Mouse (Mus musculus) gastrocnemius, adult 2 months (tissue): ENCODE data around the gene Crkl. TPM values are rescaled to one million over a fixed set of nuclear protein-coding genes. Genes with fewer than 3 reads are reported as not detected.

Source experiments
- DNase-seq: peaks from one replicate; pipeline ENCODE4 v3.0.0; 2022
- H3K27ac ChIP-seq: fragments of 200-600 bp; 2 replicates; pipeline ENCODE4 v1.8.1; 2022; ENCODE audit warnings: mild to moderate bottlenecking
- H3K4me3 ChIP-seq: fragments of 200-600 bp; 2 replicates; pipeline ENCODE4 v1.8.1; 2022; ENCODE audit warnings: mild to moderate bottlenecking, moderate library complexity
- CTCF ChIP-seq: fragments of 200-600 bp; IDR thresholded peaks from 2 replicates; pipeline ENCODE4 v1.8.1; 2022; ENCODE audit warnings: antibody characterized with exemption, mild to moderate bottlenecking, moderate library complexity
- intact Hi-C: fragments of 180-260 bp; cut with DNase I; formaldehyde crosslinking; loops from one replicate; pipeline ENCODE4 v1.15.1; 2025
- long read RNA-seq, 2 experiments: library from polyadenylated mRNA; stranded (forward); transcript quantifications; one replicate each; pipeline ENCODE4 v2.0.0; 2021
- total RNA-seq, 2 experiments: library from RNA; stranded (reverse); gene quantifications; 2 replicates each; pipeline ENCODE4 v1.2.3; 2021

Crkl gene
- total RNA-seq, result 10 to 100 TPM; 21.6 to 28.3 TPM
- long read RNA-seq, experiment 1, full-length matches to known transcripts, result 39 of 45 reads
- long read RNA-seq, experiment 1, partial matches to known transcripts, result 5 of 45 reads
- long read RNA-seq, experiment 1, other reads (novel, unspliced or antisense), result 1 of 45 reads
- long read RNA-seq, experiment 2, full-length matches to known transcripts, result 30 of 32 reads
- long read RNA-seq, experiment 2, partial matches to known transcripts, result 0 of 32 reads
- long read RNA-seq, experiment 2, other reads (novel, unspliced or antisense), result 2 of 32 reads

- Histone ChIP-seq H3K27ac (peak within 1 kb of the TSS; percentile 94), H3K4me3 (peak within 1 kb of the TSS; percentile 75)
- intact Hi-C loops, result no loop called here
- no peak for TF ChIP-seq CTCF
- DNase-seq, result peak; percentile 99
These were observed at the start of gene Crkl for GRCm38 (mm10) chr16:17451541-17452372. Gene Crkl, plus strand, starts transcription at chr16:17451987.

- TF ChIP-seq CTCF, result peak; percentile 79
- intact Hi-C loops, result no loop called here
- no peak overlapping the region for H3K4me3 ChIP-seq
- no peak overlapping the region for H3K27ac ChIP-seq
- no peak for DNase-seq
These were observed 48.9 kb upstream of the Crkl start for GRCm38 (mm10) chr16:17402855-17403254.

GRCm38 (mm10) chr16:17405271-17405696 is 46.5 kb upstream of the Crkl start:
- DNase-seq, result peak; percentile 64
- Histone ChIP-seq H3K27ac (peak overlapping the region; percentile 94), H3K4me3 (peak overlapping the region; percentile 92)
- no peak for TF ChIP-seq CTCF
- intact Hi-C loops, result loop anchor here (5.0 kb wide), 1 partner anchor 127 kb away; the partner anchor contains the start of gene Thap7

- H3K27ac ChIP-seq, result peak within 1 kb of the TSS; percentile 94
- DNase-seq, result peak; percentile 100
- intact Hi-C loops, result loop anchor here (2.0 to 5.0 kb wide), 2 partner anchors 43 to 126 kb away; partner anchors contain the start of gene Thap7
- no peak for TF ChIP-seq CTCF
- peak within 1 kb of the TSS; percentile 92 for H3K4me3 ChIP-seq
These were observed 45.9 kb upstream of the Crkl start, which contains the start of the genes Snap29 and Pi4ka for GRCm38 (mm10) chr16:17405736-17406443. Gene Snap29, plus strand, starts transcription at chr16:17405986. Gene Pi4ka, minus strand, starts transcription at chr16:17406314.

DNA sequence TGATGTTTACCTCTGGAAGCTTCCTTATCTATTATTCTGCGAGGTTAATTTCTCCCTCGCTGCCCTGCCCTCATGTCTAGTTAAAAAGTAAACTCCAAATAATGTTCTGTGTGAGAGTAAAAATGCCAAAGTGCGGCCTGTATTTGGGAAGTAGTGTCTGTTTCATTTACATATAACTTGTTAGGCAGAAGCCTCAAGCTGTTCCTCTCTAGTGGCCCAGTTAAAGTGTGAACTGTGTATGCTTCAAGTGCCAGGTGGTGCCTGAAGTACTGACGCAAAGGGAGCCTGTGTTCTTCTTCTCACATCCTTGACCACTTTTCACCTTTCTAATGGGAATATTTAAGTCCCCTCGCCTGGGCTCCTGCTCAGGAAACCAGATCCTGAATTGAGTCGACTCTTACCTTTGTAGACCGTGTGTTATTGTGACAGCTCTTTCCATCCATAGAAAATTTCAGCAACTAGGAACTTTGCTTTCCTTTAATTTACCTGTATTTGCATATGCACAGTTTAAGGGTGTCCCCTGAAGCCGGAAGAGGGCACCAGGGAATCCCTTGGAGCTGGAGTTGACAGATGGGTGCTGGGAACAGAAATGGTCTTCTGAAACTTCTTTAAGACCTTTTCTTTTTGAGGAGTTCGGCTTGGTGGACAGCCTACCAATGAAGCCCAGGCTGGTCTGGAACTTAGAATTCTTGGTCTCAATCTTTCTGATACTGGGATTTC is 45.1 kb upstream of the Crkl start:
- peak overlapping the region; percentile 94 for H3K27ac ChIP-seq
- no peak for TF ChIP-seq CTCF
- no peak for DNase-seq
- peak overlapping the region; percentile 92 for H3K4me3 ChIP-seq
- intact Hi-C loops, result loop anchor here (2.0 to 5.0 kb wide), 2 partner anchors 42 to 126 kb away; partner anchors contain the start of gene Thap7

DNA sequence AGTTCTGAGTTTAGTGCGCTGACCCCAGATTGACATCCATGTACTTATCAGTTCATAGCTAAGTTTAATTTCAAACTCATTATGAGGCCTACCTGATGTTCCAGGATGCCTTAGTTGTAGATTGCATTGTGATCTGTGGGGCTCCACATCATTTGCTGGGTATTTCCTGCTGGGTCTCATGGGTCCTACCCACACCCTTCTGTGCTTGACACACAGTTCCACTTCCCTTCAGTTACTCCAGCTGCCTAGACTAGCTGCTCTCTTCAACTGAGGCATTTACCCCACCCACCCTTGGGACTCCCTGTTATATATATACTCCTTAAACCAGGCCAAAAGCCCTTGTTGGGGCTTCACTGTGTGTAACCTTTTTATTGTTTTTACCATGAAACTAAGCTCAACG is 42.7 kb upstream of the Crkl start:
- no peak for DNase-seq
- TF ChIP-seq CTCF, result no peak
- H3K27ac ChIP-seq, result peak overlapping the region; percentile 28; the same call in 1 of the 2 replicates
- H3K4me3 ChIP-seq, result no peak overlapping the region
- intact Hi-C loops, result loop anchor here (5.0 kb wide), 1 partner anchor 123 kb away; the partner anchor contains the start of gene Thap7

DNA sequence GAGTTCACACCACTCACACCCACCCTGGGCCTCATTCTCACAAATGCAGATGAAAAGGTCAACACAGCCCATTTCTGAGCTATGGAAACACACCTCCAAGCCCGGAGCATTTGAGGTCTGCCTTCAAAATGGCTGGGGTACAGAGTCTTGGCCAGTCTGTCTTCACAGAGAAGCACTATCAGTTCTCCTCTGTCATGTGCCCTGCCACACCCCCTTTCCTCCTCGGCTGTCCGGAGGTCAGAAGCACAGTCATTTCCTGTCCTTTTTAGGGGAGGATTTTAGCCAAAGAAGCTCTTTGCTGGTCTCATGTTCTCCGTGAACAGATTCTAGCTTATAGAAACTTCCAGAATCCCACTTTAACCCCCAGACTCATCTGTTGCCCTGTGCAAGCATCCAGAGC is 41.6 kb upstream of the Crkl start:
- intact Hi-C loops, result no loop called here
- H3K4me3 ChIP-seq, result no peak overlapping the region
- no peak for DNase-seq
- no peak for TF ChIP-seq CTCF
- H3K27ac ChIP-seq, result no peak overlapping the region

- no peak for DNase-seq
- no peak for TF ChIP-seq CTCF
- no peak overlapping the region for H3K4me3 ChIP-seq
- H3K27ac ChIP-seq, result no peak overlapping the region
- intact Hi-C loops, result no loop called here
These were observed 28.8 kb upstream of the Crkl start for GRCm38 (mm10) chr16:17423021-17423420.

DNA sequence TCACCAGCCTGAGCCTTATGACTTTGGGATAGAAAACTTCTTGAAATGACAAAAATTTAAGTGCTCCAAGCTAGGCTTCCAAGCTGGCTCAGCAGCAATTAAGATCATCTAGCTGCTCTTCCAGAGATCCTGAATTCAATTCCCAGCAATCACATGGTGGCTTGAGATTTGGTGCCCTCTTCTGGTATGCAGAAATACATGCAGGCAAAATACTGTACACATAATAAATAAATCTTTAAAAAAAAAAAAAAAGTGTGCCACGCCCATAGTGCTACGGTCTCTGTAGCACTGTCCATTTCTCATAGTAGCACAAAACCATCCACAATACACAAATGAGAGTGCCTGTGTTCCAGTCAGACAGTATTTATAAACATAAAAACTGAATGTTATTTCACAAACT is 19.2 kb upstream of the Crkl start:
- Histone ChIP-seq H3K4me3 (no peak overlapping the region), H3K27ac (no peak overlapping the region)
- intact Hi-C loops, result no loop called here
- DNase-seq, result no peak
- peak; percentile 64 for TF ChIP-seq CTCF

DNA sequence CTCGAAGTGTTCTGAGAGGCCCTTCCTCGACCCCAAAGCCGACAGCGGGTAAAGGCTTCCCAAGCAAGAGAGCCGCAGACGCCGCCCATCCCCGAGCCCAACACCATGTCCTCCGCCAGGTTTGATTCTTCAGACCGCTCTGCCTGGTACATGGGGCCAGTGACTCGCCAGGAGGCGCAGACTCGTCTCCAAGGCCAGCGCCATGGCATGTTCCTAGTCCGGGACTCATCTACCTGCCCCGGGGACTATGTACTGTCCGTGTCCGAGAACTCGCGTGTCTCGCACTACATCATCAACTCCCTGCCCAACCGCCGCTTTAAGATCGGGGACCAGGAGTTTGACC is 557 bp downstream of the Crkl start:
- no peak for DNase-seq
- Histone ChIP-seq H3K4me3 (peak overlapping the region; percentile 75), H3K27ac (peak overlapping the region; percentile 94)
- intact Hi-C loops, result no loop called here
- TF ChIP-seq CTCF, result no peak

DNA sequence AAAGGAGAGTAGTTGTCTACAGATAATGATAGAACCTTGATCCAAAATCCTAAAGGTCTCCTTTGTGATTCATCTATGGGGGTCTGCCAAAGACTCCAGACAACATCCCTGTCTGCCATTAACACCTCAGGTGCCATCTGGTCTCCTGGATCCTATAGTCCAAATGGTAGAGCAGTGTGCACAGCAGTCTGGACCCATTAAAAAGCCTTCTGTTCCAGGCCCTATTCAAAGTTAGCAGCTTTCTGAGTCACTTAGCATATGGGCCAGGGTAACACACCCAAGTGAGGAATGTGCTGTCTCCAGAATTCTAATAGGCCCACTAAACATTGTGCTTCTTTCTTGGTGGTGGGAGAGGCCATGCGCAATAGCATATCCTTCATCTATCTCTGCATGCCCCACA is 5.1 kb downstream of the Crkl start:
- intact Hi-C loops, result no loop called here
- Histone ChIP-seq H3K4me3 (no peak overlapping the region), H3K27ac (no peak overlapping the region)
- no peak for TF ChIP-seq CTCF
- no peak for DNase-seq

DNA sequence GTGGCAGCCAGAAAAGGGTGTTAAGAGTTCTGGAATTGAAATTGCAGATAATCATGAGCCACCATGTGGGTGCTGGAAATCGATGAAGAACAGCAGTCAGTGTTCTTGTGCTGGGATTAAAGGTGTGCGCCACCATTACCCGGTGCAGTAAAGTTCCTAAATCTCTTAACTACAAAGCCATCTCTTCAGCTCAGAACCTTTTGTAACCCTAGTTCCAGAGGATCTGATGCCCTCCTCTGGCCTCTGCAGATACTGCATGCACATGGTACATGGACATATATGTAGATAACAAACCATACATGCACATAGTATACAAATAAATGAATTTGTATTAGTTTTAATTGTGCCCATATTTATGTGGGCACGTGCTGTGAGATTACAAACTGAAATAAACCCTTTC is 8.5 kb downstream of the Crkl start:
- no peak overlapping the region for H3K27ac ChIP-seq
- no peak for DNase-seq
- peak; percentile 56 for TF ChIP-seq CTCF
- no peak overlapping the region for H3K4me3 ChIP-seq
- intact Hi-C loops, result no loop called here
